Mouse (Mus musculus) mesoderm, embryonic 11.5 days (tissue): ENCODE measurements around the gene Mapk9.

Source experiments
- DNase-seq: peaks from one replicate; pipeline ENCODE4 v3.0.0-alpha.2; 2012; ENCODE audit warnings: low read depth, low spot score

Mapk9 gene

DNA sequence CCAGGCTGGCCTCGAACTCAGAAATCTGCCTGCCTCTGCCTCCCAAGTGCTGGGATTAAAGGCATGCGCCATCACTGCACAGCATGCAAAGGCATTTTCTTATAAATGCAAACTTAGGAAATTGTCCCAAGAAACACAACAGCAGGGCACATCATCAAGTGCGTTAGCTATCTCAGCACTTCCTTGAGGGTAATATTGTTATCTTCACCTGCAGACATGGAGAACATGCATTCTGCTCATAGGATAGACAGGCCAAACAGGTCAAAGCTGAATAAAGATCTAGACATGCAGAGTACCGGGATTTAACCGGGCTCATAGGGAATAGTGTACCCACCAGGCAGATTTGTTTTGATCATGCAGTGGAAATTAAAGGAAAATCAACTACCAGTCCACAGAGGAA, 45.4 kb downstream of the Mapk9 start:
- no peak for DNase-seq

DNA sequence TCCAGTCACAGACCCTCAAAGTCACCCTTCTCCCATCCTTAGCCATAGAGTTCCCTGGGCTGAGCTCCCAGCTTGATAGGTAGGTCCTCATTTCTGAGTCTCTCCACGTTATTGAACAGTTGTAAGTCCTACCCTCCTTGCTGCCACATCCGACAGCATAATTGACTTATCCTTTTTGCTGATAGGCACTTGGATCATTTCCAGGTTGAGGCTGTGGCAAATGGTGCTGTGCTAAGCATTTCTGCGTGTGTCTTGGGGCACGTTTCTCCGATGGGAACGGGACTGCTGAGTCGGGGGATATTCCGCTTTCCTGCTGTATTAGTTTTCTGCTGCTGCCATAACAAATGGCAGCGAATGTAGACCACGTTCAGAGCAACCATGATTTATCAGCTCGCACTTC, 47.3 kb downstream of the Mapk9 start:
- DNase-seq, result no peak

DNA sequence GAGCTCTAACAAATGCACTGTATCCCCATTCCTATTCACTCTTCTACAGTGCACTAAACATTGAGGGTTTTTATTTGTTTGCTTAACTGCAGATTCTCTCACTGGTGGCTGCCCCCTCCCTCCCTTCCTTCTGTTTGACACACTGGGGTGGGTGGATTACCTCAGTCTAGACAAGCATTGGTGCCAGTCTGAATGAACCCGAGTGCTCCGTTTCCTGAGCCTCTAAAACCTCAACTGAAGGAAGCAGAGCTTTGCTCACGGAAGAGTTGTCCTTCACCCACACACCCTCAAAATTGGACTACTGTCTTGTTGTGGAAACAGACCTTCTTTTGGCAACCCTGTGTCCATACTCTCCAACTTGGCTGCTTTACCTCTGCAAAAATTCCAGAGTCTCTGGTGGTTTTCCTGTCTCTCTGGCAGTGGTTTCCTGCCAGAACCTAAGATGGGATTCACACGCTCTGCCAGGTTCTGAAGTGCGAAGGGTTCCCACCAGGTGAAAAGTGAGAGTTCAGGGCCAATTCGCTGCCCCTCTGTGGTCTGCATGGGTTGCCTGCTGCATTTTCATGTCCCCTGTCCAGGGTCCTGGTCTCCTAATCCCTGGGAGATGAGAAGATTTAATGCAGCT, 49.5 kb downstream of the Mapk9 start:
- no peak for DNase-seq

DNA sequence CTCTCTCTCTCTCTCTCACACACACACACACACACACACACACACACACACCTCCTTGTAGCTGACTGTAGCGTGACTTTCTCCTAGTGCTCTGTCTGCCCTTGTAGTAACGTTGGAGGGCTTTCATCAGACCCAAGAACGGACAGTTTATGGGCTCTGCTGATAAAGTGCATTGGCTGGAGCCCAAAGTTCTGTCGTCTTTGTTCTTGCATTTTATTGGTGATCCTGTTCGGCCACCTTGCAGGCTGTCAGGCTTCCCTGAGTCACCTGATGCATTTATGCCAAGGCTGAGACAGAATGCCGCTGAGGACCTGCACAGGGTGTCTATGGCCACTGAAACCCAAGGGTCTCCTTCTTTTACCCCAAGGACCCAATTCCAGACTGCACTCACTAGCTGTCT, 53.5 kb downstream of the Mapk9 start:
- DNase-seq, result no peak

DNA sequence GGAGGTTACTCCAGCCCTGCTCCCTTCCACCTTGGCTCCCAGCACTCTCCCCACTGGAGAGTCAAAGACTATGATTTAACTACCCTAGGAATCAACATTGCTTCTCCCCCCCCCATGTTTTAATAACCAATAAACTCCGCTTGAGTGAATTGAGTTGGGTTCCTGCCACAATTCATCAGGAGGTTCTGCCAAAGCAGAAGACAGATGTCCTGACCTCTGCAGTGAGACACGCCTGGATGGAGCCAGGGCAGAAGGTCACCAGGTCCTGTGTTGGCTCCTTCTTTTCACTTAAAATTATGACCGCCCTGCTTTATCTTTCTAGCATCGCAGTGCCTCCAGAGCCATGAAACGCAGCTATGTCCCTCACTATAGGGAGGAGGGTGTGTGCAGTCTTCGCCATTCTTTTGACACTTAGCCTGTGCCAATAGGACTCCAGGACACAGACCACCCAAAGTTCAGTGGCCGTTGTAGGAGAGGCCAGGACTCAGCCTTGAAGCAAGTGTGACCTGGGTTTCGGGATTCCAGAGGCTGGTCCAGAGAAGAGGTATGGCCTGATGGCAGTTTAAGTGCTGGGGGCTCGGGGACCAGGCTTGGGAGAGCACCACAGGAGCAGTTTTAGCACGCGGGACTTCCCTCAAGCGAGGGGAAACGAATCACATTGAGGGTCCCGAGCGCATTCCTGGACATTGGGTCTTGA, 54.6 kb downstream of the Mapk9 start:
- DNase-seq, result peak; percentile 22

DNA sequence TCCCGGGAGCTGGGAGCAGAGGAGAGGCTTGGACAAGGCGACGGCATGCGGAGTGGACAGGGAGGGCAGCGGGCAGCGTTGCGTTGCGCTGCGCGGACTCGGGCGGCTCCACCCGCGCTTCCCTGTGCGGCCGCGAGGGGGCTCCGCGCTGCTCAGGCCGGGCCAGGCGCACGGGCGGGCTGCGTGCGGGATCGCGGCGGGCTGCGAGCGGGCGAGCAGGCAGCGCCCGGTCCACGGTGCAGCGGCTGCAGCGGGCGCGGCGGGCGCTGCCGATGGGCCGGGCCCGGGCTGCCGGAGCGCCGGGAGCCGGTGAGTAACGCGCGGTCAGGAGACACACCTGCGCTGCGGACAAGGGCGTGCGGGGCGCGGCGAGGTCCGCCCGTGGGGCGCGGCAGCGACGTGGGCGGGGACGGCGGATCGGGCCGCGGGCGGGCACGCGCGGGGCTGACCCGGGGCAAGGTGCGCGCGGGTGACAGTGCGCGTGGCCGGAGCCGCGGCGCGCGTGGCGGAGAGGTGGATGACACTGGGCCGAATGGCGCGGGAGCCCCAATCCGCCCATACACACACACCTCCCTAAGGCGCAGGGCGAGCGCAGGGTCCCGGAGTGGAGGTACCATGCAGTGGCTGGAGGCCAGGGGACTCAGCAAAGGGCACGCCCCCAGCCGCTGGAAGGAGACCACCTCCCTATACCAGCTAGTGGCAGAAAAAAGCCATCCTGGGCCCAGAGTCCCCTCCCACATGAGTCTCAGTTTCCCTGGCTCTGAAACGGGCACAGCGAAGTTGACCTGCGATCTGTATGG, 55.3 kb downstream of the Mapk9 start, which contains the start of gene Rasgef1c:
Gene Rasgef1c, plus strand, starts transcription at position 177 of the 800 bp plus-strand sequence.
- peak; percentile 75 for DNase-seq

DNA sequence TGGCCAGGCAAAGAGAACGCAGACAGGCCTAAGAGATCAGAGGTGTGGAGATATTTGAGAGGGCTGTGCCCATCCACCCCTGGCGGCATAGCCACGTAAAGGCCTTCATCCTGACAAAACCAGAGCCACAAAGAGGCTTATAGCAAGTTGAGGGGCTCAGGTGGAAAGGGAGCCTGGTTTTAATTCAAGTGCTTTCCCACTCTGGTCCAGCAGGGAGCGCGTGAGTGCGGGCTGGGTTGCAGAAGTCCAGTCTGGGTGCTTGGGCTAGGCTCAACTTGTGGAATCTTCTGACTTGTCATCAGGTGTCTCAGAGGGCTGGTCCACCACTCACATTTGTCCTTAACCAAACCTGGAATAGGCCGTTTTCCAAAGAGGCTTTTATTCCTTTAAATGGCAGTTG, 56.8 kb downstream of the Mapk9 start:
- peak; percentile 71 for DNase-seq

DNA sequence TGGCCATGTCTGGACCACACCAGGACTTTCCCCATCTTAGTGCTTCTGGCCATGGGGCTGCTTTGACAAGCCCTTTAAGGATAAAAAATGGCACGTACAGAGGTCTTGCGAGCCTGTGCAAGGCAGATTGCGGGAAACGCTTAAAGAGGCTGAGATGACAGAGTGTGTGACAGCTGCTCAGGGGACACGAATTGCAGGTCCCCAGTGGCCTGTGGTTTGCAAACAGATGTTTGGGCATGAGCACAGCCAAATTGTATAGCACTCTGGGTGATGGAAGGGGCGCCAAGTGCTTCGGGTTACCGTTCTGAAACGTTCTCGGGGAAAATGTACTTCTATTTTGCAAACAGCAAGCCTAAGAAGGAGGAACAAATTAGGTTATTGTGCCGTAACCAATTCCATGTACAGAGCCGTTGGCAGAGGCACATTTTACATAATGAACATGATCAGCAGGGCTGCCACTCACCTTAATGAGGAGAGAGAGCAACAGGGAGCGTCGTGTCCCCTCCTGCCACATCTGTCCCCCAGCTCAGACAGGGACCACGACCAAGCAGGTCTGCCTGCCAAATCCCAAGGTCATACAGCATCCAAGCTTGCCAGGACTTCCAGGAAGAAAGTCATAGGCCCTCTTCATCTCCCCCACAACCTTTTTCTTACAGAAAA, 72.1 kb downstream of the Mapk9 start:
- no peak for DNase-seq

DNA sequence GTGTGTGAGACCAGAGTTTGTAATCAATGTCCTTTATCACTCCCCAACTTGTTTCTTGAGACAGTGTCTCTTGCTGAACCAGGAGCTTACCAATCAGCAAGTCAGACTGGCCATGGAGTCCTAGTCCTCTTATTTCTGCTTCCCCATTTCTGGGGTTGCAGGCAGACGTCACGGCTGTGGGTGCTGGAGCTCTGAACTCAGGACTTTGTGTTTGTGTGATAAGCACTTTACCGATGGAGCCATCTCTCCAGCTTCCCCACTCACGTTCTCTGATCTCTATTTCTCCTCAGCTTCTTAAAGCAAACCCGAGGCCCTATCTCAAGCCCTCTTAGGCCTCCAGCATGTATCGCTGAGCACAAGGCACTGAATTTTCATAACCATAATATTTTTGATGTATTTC, 72.8 kb downstream of the Mapk9 start:
- no peak for DNase-seq

DNA sequence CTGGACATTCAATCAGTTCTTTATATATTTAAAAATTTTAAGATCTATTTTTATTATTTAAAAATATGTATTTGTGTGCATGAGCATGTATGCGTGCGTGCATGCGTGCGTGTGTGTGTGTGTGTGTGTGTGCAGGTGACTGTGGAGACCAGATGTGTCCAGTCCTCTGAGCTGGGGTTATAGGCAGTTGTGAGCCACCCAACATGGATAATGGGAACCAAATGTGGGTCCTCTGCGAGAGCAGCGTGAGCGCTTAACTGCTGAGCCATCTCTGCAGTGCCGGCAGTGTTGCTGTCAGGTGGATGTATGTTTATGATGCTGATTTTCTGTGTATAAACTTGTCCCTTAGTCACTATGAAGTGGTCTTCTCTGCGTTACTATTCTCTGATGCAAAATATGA, 77.0 kb downstream of the Mapk9 start:
- DNase-seq, result no peak

DNA sequence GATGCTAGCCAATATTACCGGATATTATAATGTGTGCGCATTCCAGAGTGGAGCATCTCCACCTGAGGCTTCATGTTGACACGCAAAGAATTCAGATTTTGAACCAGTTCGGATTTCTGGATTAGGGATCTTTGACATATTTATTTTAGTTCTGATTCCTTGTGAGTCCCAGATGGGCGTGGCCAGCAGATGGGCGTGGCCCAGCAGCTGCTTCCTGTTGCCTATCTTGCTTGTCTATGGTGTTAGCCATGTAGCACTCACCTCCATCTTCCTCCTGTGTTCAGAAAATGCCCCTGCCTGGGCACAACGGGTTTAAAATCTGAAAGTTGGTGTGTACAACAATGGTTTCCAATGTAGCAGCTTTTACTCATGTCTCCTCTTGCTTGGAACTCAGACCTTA, 79.6 kb downstream of the Mapk9 start:
- DNase-seq, result no peak

DNA sequence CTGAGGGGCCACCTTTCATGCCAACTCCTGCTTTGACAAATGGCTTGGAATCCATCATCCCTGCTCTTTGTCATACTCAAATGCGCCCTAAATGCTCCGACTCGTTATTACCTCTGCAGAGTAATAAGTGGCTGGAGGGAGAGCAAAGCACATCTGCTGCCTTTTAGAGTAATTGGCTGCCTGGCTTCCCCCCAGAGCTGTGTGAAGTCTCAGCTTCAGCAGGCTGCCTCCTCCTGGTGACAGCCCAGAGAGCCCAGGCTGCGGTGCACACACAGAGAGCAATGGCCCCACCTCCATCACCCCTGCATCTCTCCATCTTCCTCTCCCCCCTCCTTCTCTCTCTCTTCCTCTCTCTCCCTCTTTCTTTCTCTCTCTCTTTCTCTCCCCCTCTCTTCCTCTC, 80.6 kb downstream of the Mapk9 start:
- no peak for DNase-seq

DNA sequence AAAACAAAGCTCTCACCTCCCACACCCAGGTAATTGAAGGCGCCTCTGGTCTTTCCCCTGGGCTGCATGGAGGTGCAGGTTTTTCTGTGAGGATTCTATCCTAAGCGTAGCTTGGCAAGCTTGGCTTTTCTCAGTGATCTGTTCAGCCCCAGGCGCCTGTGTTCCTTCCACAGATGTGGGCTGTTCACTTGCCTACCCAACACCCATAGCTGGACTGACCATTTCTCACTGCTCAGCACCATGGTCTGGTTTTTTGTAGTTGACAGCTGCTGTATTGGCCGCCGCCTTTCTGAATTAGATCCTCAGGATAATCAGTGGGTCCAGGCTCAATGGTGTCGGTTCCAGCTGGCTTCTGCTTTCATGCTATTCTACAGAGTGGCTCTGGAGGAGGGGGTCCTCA, 81.1 kb downstream of the Mapk9 start:
- DNase-seq, result no peak

DNA sequence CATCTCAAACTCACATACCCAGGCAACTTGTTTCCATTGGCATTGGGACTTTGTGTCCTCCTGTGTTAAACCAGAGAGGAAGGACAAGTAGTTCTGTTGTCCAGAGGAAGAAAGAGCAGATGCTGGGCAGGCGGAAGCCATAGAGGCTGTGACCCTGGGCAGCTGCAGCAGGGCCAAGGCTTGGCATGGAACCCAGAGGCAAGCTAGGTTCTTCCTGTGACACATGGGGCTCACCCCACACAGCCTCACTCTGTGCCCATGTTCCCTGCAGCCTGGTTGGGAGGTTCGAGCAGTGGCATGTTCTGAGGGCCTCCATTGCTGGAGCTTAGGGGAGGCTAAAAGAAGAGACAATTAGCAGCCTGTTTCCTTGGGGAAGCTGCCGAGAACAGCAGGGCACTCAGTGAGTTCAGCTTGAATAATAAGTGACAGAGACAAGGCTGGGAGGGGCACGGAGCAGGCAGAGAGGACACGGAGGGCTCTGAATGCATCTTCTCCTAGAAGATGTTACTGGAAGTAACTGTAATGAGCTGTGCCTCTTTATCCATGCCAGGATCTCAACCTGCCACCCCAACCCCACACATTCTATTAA, 84.6 kb downstream of the Mapk9 start:
- no peak for DNase-seq

DNA sequence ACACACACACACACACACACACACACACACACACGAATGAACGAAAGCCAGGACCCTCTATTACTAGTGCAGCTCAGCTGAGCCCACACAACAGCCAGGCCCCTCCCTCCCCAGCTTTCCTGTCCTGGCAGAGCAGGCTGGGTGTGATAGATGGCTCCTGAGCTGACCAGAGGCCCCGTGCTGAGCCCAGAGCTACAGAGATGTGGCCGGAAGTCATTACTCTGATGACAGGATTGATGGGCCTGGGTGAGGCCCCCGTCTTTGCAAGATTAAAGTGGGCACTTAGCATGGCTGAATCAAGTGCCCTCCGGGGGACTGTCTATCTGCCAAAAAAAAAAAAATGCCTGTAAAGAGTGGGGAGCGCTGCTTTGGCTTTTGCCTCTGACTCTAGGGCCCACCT, 85.3 kb downstream of the Mapk9 start:
- DNase-seq, result peak; percentile 91

DNA sequence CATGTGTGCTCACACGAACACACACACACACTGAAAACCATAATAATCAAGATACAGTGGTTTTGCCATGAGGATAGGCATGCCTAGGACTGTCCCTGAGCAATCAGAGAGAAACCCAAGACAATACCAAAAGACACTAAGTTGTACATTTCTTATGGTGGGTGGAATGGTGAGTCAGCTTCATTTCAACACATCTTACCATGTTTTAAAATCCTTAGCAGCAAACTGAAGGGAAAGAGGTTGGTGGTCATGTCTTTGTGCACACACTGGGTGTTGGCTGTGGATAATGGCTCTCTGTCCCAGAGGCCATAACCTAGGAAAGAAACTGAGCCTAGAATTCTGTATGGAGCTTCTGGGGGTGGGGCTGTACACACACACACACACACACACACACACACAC, 87.3 kb downstream of the Mapk9 start:
- DNase-seq, result no peak

DNA sequence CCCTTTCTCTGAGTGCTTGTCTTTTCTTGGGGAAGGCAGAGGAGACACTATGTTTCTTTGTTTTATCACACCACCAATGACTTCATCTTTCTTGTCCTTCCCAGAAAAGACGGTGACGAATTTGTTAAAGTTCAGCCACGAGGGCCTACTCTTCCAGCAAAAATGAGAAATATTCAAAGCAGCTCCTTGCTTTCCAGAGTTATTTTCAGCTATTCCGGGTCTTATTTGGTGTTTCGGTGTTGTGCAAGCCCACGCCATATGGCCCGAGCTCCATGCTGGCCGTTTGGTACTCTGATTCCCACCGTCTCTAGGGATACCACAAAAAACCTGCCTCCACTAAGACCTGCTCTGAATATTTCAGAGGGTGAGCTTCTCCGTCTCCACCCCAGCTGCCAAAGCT, 87.8 kb downstream of the Mapk9 start:
- DNase-seq, result no peak
